Mouse (Mus musculus) neural tube, embryonic 11.5 days (tissue): ENCODE results near the gene Pmpcb. TPM values are rescaled to one million over a fixed set of nuclear protein-coding genes. Genes with fewer than 3 reads are reported as not detected.
"Not testable (repeated sequence)": the region's sequence is repeated elsewhere in the genome, so short reads cannot be mapped to it uniquely, and the experiment has no call there.

Source experiments
- ATAC-seq: fragments of 200-750 bp; cut with Nextera tagmentation; 2 replicates; pipeline ENCODE4 v1.8.0; 2017; ENCODE audit warnings: moderate number of reproducible peaks, mild to moderate bottlenecking, moderate TSS enrichment, moderate library complexity; ENCODE audit not compliant: insufficient read depth, low FRiP score, low TSS enrichment
- DNase-seq: peaks from one replicate; pipeline ENCODE4 v3.0.0-alpha.2; 2015; ENCODE audit warnings: low spot score
- H3K27ac ChIP-seq: fragments of 300-500 bp; sonication (generic); 2 replicates; pipeline ENCODE4 v1.5.1; 2014; ENCODE audit warnings: low read depth, mild to moderate bottlenecking, low read length
- H3K27me3 ChIP-seq: fragments of 300-500 bp; sonication (generic); 2 replicates; pipeline ENCODE4 v1.6.1; 2014; ENCODE audit warnings: mild to moderate bottlenecking, low read length, mixed read lengths; ENCODE audit not compliant: control insufficient read depth, insufficient read depth
- H3K36me3 ChIP-seq: fragments of 300-500 bp; sonication (generic); 2 replicates; pipeline ENCODE4 v1.6.1; 2014; ENCODE audit warnings: mild to moderate bottlenecking, low read length, moderate library complexity, mixed read lengths; ENCODE audit not compliant: control insufficient read depth, insufficient read depth
- H3K4me1 ChIP-seq: fragments of 300-500 bp; sonication (generic); 2 replicates; pipeline ENCODE4 v1.6.1; 2014; ENCODE audit warnings: low read length, mixed read lengths; ENCODE audit not compliant: control insufficient read depth, insufficient read depth
- H3K4me2 ChIP-seq: fragments of 300-500 bp; sonication (generic); 2 replicates; pipeline ENCODE4 v1.6.1; 2014; ENCODE audit warnings: low read depth, mild to moderate bottlenecking, moderate library complexity
- H3K4me3 ChIP-seq: fragments of 300-500 bp; sonication (generic); 2 replicates; pipeline ENCODE4 v1.5.1; 2014; ENCODE audit warnings: low read depth, low read length
- H3K9ac ChIP-seq: fragments of 300-500 bp; sonication (generic); 2 replicates; pipeline ENCODE4 v1.6.1; 2014; ENCODE audit warnings: mild to moderate bottlenecking, low read length
- H3K9me3 ChIP-seq: fragments of 300-500 bp; sonication (generic); 2 replicates; pipeline ENCODE4 v1.6.1; 2016; ENCODE audit warnings: low read length; ENCODE audit not compliant: control insufficient read depth
- WGBS: fragments of 180-500 bp; shearing (Covaris S2); extraction: QIAGEN DNeasy Blood & Tissue Kit; methylation state at CpG from one replicate; pipeline ENCODE4 v1.1.7; 2014; 5-methylcytosine and 5-hydroxymethylcytosine counted together
- polyA plus RNA-seq: library from polyadenylated mRNA; unstranded; fragments of >200 nt; fragmentation: Nextera tagmentation; extraction: Ambion mirVana; gene quantifications from 2 replicates; pipeline ENCODE4 v1.2.1, GENCODE M21; 2014

Gene Pmpcb
- polyA plus RNA-seq, 1 experiment from 2014 or later = 96.1 TPM

- H3K4me2 ChIP-seq = peak overlapping the region; percentile 52
- H3K27ac ChIP-seq = peak overlapping the region; percentile 95
- peak overlapping the region; percentile 70 for H3K4me3 ChIP-seq
- no peaks in the 10 kb centered on the region for H3K36me3 ChIP-seq
- H3K9ac ChIP-seq = peak overlapping the region; percentile 92
- ATAC-seq (no peak), DNase-seq (no peak)
- H3K9me3 ChIP-seq = no peaks in the 10 kb centered on the region
- no peaks in the 10 kb centered on the region for H3K27me3 ChIP-seq
- 0 out of 2 replicates have a peak, but pooled peaks cover 2% of the 10 kb centered on the region for H3K4me1 ChIP-seq
- 53% methylated on average over 2 of the region's 2 CpGs for WGBS
Observed at GRCm38 (mm10) chr5:21702009-21702364, 35.0 kb upstream of the Pmpcb start.

- whole genome bisulfite sequencing = 89% methylated on average over 6 of the region's 6 CpGs
- Histone ChIP-seq H3K36me3 (no peaks in the 10 kb centered on the region), H3K27ac (no peak overlapping the region), H3K4me3 (no peak overlapping the region), H3K4me2 (no peak overlapping the region), H3K27me3 (no peaks in the 10 kb centered on the region), H3K9ac (no peak overlapping the region), H3K9me3 (no peaks in the 10 kb centered on the region), H3K4me1 (0 out of 2 replicates have a peak, but pooled peaks cover 2% of the 10 kb centered on the region)
- ATAC-seq = no peak
- DNase-seq = no peak
Observed at GRCm38 (mm10) chr5:21702873-21703475, 34.0 kb upstream of the Pmpcb start.

GRCm38 (mm10) chr5:21703708-21704107 is 33.2 kb upstream of the Pmpcb start:
- H3K27me3 ChIP-seq = no peaks in the 10 kb centered on the region
- no peaks in the 10 kb centered on the region for H3K9me3 ChIP-seq
- DNase-seq = no peak
- H3K27ac ChIP-seq = no peak overlapping the region
- 84% methylated on average over 3 of the region's 3 CpGs for WGBS
- H3K36me3 ChIP-seq = no peaks in the 10 kb centered on the region
- H3K4me3 ChIP-seq = no peak overlapping the region
- no peak overlapping the region for H3K9ac ChIP-seq
- no peak for ATAC-seq
- 0 out of 2 replicates have a peak, but pooled peaks cover 2% of the 10 kb centered on the region for H3K4me1 ChIP-seq
- no peak overlapping the region for H3K4me2 ChIP-seq

GRCm38 (mm10) chr5:21706546-21706945 is 30.4 kb upstream of the Pmpcb start:
- Histone ChIP-seq H3K9me3 (no peaks in the 10 kb centered on the region), H3K4me1 (no peaks in the 10 kb centered on the region), H3K4me2 (no peak overlapping the region), H3K36me3 (no peaks in the 10 kb centered on the region), H3K9ac (no peak overlapping the region), H3K27ac (no peak overlapping the region), H3K4me3 (no peak overlapping the region), H3K27me3 (no peaks in the 10 kb centered on the region)
- WGBS = 94% methylated on average over 4 of the region's 4 CpGs
- DNase-seq = no peak
- ATAC-seq = no peak

- not testable (repeated sequence) for DNase-seq
- WGBS = 90% methylated on average over 8 of the region's 8 CpGs
Observed at GRCm38 (mm10) chr5:21708011-21708410, 28.9 kb upstream of the Pmpcb start.

GRCm38 (mm10) chr5:21712127-21712715 is 24.7 kb upstream of the Pmpcb start:
- DNase-seq (no peak), ATAC-seq (no peak)
- Histone ChIP-seq H3K9ac (no peak overlapping the region), H3K27ac (no peak overlapping the region), H3K36me3 (no peaks in the 10 kb centered on the region), H3K4me3 (no peak overlapping the region), H3K27me3 (no peaks in the 10 kb centered on the region), H3K9me3 (no peaks in the 10 kb centered on the region), H3K4me2 (no peak overlapping the region), H3K4me1 (peaks cover 3% of the 10 kb centered on the region; the same call in 1 of the 2 replicates)
- WGBS = 71% methylated on average over 13 of the region's 13 CpGs

More at GRCm38 (mm10) chr5:21708011-21708410, 28.9 kb upstream of the Pmpcb start:
- H3K4me2 ChIP-seq, H3K27me3 ChIP-seq, ATAC-seq, H3K9ac ChIP-seq, H3K4me1 ChIP-seq, H3K36me3 ChIP-seq, H3K9me3 ChIP-seq, H3K27ac ChIP-seq, H3K4me3 ChIP-seq: not testable (repeated sequence)

- H3K27me3 ChIP-seq = no peaks in the 10 kb centered on the region
- no peaks in the 10 kb centered on the region for H3K36me3 ChIP-seq
- H3K4me2 ChIP-seq = no peak overlapping the region
- no peak overlapping the region for H3K27ac ChIP-seq
- 94% methylated on average over 4 of the region's 4 CpGs for WGBS
- ATAC-seq (no peak), DNase-seq (no peak)
- H3K4me1 ChIP-seq = peaks cover 3% of the 10 kb centered on the region; the same call in 1 of the 2 replicates
- no peak overlapping the region for H3K4me3 ChIP-seq
- no peaks in the 10 kb centered on the region for H3K9me3 ChIP-seq
- H3K9ac ChIP-seq = no peak overlapping the region
Observed at GRCm38 (mm10) chr5:21714447-21714846, 22.5 kb upstream of the Pmpcb start.

- DNase-seq (no peak), ATAC-seq (no peak)
- Histone ChIP-seq H3K4me1 (peaks cover 1% of the 10 kb centered on the region; the same call in 1 of the 2 replicates), H3K27me3 (no peaks in the 10 kb centered on the region), H3K4me2 (no peak overlapping the region), H3K36me3 (no peaks in the 10 kb centered on the region), H3K27ac (no peak overlapping the region), H3K9ac (no peak overlapping the region), H3K4me3 (no peak overlapping the region), H3K9me3 (no peaks in the 10 kb centered on the region)
- 87% methylated on average over 10 of the region's 10 CpGs for WGBS
Observed at GRCm38 (mm10) chr5:21717165-21717715, 19.7 kb upstream of the Pmpcb start.

GRCm38 (mm10) chr5:21718546-21718945 is 18.4 kb upstream of the Pmpcb start:
- Histone ChIP-seq H3K4me3 (no peak overlapping the region), H3K4me1 (no peaks in the 10 kb centered on the region), H3K27me3 (no peaks in the 10 kb centered on the region), H3K9ac (no peak overlapping the region), H3K4me2 (no peak overlapping the region), H3K36me3 (no peaks in the 10 kb centered on the region), H3K9me3 (no peaks in the 10 kb centered on the region), H3K27ac (no peak overlapping the region)
- ATAC-seq (no peak), DNase-seq (no peak)
- WGBS = 66% methylated on average over 5 of the region's 5 CpGs
